Mouse (Mus musculus): ENCODE measurements around the gene Olfr113. TPM values are rescaled to one million over a fixed set of nuclear protein-coding genes. Genes with fewer than 3 reads are reported as not detected.
"Not testable (repeated sequence)": the region's sequence is repeated elsewhere in the genome, so short reads cannot be mapped to it uniquely, and the experiment has no call there.

The Olfr113 gene
- not detected in 2 replicates for polyA plus RNA-seq (2012; rRNA removed)

DNA sequence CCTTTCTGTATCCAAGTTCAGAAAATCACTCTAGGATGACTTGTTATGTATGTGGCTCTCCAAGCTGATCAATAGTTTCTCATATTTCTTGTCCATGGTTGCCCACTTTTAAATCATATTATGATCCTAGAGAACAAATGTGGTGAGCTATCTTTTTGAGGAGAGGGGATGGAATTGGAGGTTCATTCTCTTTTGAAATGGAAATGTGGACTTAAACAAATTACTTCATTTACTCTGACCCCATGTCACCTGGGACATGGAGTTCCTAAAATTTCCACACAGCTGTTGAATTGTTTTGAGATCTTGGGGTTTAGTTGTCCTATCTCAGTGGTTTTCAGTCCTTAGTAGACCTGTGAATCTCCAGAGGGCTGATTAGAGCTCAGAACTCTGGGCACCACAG lies at the start of gene Olfr113:
Gene Olfr113 (minus strand): TSS at position 101 of the 400 bp plus-strand sequence.
- no peak for TF ChIP-seq CTCF (IDR thresholded peaks at IDR 0.05; ENCODE audit: borderline replicate concordance, insufficient read depth, low read depth, low read length)
- no peak for TF ChIP-seq POLR2A (IDR thresholded peaks at IDR 0.05; ENCODE audit: borderline replicate concordance, insufficient read depth, low read length)
- no peak within 1 kb of the TSS for H3K4me3 ChIP-seq (replicated peaks; ENCODE audit: insufficient read depth, low read depth, low read length)
- no peaks in the 10 kb centered on the region for H3K4me1 ChIP-seq (ENCODE audit: control insufficient read depth, insufficient read depth, low read length)
- no peak within 1 kb of the TSS for H3K27ac ChIP-seq (ENCODE audit: insufficient read depth, low read length)
- DNase-seq: no peak
- H3K27me3 ChIP-seq (ENCODE audit: control insufficient read depth, insufficient read depth, low read length): no peaks in the 10 kb centered on the region

DNA sequence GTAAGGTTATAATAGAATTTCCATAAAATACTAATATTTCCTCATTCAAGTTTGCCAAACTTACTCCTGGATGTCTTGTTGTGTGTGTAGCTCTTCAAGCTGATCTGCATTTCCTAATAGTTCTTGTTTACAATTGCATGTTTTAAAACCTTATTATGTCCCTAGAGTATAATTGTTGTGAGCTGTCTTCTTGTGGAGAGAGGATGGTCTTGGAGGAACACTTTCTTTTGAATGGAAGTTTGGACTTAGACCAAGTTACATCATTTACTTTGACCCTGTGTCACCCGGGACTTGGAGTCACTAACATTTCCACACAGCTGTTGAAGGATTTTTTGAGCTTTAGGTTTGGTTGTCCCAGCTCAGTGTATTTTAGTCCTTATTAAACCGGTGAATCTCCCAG lies 49.5 kb upstream of the Olfr113 start, which contains the start of the genes Olfr115 and Olfr116:
Gene Olfr115 (minus strand): TSS at position 101 of the 400 bp plus-strand sequence.
Gene Olfr116 (minus strand): TSS at position 191 of the 400 bp plus-strand sequence.
- no peak for TF ChIP-seq CTCF (IDR thresholded peaks at IDR 0.05; ENCODE audit: borderline replicate concordance, insufficient read depth, low read depth, low read length)
- TF ChIP-seq POLR2A (IDR thresholded peaks at IDR 0.05; ENCODE audit: borderline replicate concordance, insufficient read depth, low read length): no peak
- DNase-seq: no peak
- Histone ChIP-seq H3K27ac (ENCODE audit: insufficient read depth, low read length) (no peak within 1 kb of the TSS), H3K27me3 (ENCODE audit: control insufficient read depth, insufficient read depth, low read length) (no peaks in the 10 kb centered on the region), H3K4me3 (replicated peaks; ENCODE audit: insufficient read depth, low read depth, low read length) (no peak within 1 kb of the TSS), H3K4me1 (ENCODE audit: control insufficient read depth, insufficient read depth, low read length) (no peaks in the 10 kb centered on the region)
- WGBS: 61% methylated on average over 2 of the region's 2 CpGs

DNA sequence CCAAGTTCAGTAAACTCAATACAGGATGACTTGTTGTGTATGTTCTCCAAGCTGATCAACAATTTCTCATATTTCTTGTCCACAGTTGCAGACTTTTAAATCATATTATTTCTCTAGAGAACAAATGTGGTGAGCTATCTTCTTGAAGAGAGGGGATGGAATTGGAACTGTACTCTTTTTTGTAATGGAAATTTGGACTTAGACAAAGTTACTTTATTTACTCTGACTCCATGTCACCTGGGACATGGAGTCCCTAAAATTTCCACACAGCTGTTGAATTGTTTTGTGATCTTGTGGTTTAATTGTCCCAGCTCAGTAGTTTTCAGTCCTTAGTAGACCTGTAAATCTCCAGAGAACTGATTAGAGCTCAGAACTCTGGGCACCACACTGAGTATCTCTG lies 15.2 kb upstream of the Olfr113 start, which contains the start of gene Olfr114:
Gene Olfr114 (minus strand): TSS at position 101 of the 400 bp plus-strand sequence.
- no peak for DNase-seq
- no peaks in the 10 kb centered on the region for H3K4me1 ChIP-seq (ENCODE audit: control insufficient read depth, insufficient read depth, low read length)
- TF ChIP-seq POLR2A (IDR thresholded peaks at IDR 0.05; ENCODE audit: borderline replicate concordance, insufficient read depth, low read length) (no peak), CTCF (IDR thresholded peaks at IDR 0.05; ENCODE audit: borderline replicate concordance, insufficient read depth, low read depth, low read length) (no peak)
- no peaks in the 10 kb centered on the region; the same call in 1 of the 2 replicates for H3K27me3 ChIP-seq (ENCODE audit: control insufficient read depth, insufficient read depth, low read length)
- H3K4me3 ChIP-seq (replicated peaks; ENCODE audit: insufficient read depth, low read depth, low read length): no peak within 1 kb of the TSS
- H3K27ac ChIP-seq (ENCODE audit: insufficient read depth, low read length): no peak within 1 kb of the TSS

DNA sequence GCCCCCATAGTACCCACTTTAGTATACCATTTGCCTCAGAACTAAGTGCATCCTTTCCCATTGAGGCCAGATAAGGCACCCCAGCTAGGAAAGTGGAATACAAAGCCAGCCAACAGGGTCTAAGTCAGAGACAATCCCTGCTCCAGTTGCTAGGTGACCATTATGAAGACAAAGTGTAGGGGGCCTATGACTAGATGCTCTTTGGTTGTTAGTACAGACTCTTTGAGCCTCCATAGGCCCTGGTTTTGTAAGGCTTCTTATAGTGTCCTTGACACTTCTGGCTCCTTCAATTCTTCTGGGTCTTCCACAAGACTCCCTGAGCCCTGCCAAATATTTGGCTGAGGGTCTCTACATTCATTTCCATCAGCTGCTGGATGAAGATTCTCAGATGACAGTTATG lies 8.1 kb downstream of the Olfr113 start, which contains the start of gene Olfr112:
Gene Olfr112 (minus strand): TSS at position 101 of the 400 bp plus-strand sequence.
- H3K27me3 ChIP-seq (ENCODE audit: control insufficient read depth, insufficient read depth, low read length): no peaks in the 10 kb centered on the region
- TF ChIP-seq CTCF (IDR thresholded peaks at IDR 0.05; ENCODE audit: borderline replicate concordance, insufficient read depth, low read depth, low read length): no peak
- no peak for TF ChIP-seq POLR2A (IDR thresholded peaks at IDR 0.05; ENCODE audit: borderline replicate concordance, insufficient read depth, low read length)
- no peaks in the 10 kb centered on the region for H3K4me1 ChIP-seq (ENCODE audit: control insufficient read depth, insufficient read depth, low read length)
- no peak for DNase-seq
- no peak within 1 kb of the TSS for H3K4me3 ChIP-seq (replicated peaks; ENCODE audit: insufficient read depth, low read depth, low read length)
- H3K27ac ChIP-seq (ENCODE audit: insufficient read depth, low read length): no peak within 1 kb of the TSS

DNA sequence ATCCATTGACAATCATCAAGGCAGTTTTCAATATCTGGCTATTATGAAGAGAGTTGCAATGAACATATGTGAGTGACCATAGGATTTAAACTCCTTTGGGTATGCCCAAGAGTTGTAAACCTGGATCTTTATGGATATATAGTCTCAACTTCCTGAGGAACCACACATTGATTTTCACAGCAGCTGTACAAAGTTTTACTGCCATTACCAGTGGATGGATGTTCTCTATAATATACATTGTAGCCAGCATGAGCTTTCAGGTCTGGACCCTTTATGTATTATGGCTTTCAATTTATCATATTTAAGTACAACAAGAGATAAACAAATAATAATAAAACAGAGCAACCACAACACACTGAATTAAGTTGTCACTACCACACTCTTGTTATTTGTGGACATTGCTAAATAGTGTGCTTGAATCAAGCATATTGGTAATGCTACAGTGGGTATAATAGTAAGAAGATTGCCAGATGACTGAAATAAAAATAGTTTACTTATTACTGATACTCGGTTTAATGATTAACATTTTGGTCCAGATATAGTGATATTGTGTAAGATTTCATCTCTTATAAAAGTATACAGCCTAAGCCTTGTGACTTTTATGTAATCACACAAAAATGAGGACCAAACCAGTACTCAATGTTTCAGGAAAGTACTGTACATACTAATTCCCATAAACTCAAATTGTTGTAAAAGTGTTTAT lies 18.4 kb downstream of the Olfr113 start:
- Histone ChIP-seq H3K4me1 (ENCODE audit: control insufficient read depth, insufficient read depth, low read length) (no peaks in the 10 kb centered on the region), H3K4me3 (replicated peaks; ENCODE audit: insufficient read depth, low read depth, low read length) (no peak overlapping the region), H3K27me3 (ENCODE audit: control insufficient read depth, insufficient read depth, low read length) (no peaks in the 10 kb centered on the region), H3K27ac (ENCODE audit: insufficient read depth, low read length) (no peak overlapping the region)
- no peak for DNase-seq
- WGBS: 35% methylated on average over 1 of the region's 1 CpGs
- no peak for TF ChIP-seq CTCF (IDR thresholded peaks at IDR 0.05; ENCODE audit: borderline replicate concordance, insufficient read depth, low read depth, low read length)
- no peak for TF ChIP-seq POLR2A (IDR thresholded peaks at IDR 0.05; ENCODE audit: borderline replicate concordance, insufficient read depth, low read length)

DNA sequence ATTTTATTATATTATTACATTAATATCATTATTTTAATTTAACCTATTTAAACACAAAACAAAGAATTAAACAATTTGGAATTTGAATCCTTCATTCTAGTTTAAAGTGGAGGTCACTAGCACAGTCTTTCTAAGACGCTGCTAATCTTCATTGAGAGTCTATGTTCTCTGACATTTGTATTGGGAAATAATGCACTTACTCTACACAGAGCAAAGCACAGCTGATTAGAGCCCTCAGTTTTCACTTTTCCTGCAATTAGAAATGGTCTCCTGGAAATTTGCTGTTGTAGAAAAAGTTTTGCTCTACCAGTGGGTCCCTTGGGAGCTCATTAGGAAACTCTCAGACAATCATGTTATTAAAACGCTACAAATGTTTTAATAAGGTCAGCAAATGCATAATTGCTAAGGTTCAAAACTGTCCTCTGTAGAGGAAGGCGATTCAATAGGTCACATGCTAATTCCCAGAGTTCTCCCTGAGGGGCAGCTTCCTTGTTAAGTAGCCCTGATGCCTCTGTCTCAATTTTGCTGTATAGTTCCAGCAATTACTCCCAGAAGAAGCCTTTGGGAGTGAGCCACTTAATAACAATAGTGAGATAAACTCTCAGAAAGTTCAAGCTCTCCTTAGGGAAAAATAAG lies 33.5 kb downstream of the Olfr113 start:
- H3K27ac ChIP-seq (ENCODE audit: insufficient read depth, low read length): no peak overlapping the region
- 59% methylated on average over 3 of the region's 3 CpGs for WGBS
- TF ChIP-seq POLR2A (IDR thresholded peaks at IDR 0.05; ENCODE audit: borderline replicate concordance, insufficient read depth, low read length) (no peak), CTCF (IDR thresholded peaks at IDR 0.05; ENCODE audit: borderline replicate concordance, insufficient read depth, low read depth, low read length) (no peak)
- H3K4me1 ChIP-seq (ENCODE audit: control insufficient read depth, insufficient read depth, low read length): no peaks in the 10 kb centered on the region
- no peaks in the 10 kb centered on the region for H3K27me3 ChIP-seq (ENCODE audit: control insufficient read depth, insufficient read depth, low read length)
- DNase-seq: no peak
- no peak overlapping the region for H3K4me3 ChIP-seq (replicated peaks; ENCODE audit: insufficient read depth, low read depth, low read length)

DNA sequence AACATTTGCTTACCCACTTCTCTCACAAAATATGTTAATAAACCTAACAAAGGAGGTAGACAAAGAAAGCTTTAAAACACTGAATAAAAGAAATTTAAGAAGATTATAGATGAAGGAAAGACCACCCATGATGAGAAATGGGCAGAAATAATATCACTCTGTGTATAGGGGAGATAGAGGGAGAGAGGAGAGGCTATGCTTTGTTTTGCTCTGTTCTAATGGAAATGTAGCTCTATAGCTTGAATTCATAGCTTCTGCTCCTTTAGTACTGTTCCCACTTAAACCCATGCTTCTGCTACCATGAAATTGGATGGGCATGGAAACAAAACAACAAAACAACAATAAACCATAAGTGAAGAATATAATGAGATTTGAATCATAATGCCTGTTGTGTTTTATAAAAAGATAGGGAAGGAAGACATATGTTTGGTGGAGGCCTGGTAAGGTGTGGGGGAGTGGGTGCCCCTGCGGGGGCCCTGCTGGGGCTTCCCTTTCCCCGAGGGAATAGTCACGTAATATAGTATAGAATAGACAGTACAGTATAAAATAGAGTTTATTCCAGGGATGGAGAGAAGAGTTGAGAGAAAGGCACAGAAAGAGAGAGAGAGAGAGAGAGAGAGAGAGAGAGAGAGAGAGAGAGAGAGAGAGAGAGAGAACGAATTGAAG lies 35.9 kb downstream of the Olfr113 start:
- no peak for TF ChIP-seq POLR2A (IDR thresholded peaks at IDR 0.05; ENCODE audit: borderline replicate concordance, insufficient read depth, low read length)
- no peak for TF ChIP-seq CTCF (IDR thresholded peaks at IDR 0.05; ENCODE audit: borderline replicate concordance, insufficient read depth, low read depth, low read length)
- DNase-seq: no peak
- Histone ChIP-seq H3K27me3 (ENCODE audit: control insufficient read depth, insufficient read depth, low read length) (no peaks in the 10 kb centered on the region), H3K4me1 (ENCODE audit: control insufficient read depth, insufficient read depth, low read length) (no peaks in the 10 kb centered on the region), H3K27ac (ENCODE audit: insufficient read depth, low read length) (no peak overlapping the region), H3K4me3 (replicated peaks; ENCODE audit: insufficient read depth, low read depth, low read length) (no peak overlapping the region)
- 60% methylated on average over 4 of the region's 4 CpGs for WGBS

DNA sequence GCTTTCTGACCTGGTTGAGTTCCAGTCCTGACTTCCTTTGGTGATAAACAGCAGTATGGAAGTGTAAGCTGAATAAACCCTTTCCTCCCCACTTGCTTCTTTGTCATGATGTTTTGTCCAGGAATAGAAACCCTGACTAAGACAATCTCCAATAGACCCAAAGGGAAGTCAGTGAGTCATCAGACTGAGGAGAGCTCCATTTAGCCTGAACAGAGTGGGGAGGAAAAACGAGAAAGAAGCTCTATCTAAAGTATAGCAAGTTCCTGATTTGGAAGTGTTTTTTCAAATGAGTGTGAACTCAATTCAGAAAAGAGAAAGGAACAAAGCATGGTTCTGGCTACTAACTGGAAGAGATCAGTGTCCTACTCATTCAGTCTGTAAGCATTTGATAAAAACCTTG lies 39.0 kb downstream of the Olfr113 start:
- not testable (repeated sequence) for H3K27me3 ChIP-seq (ENCODE audit: control insufficient read depth, insufficient read depth, low read length); H3K27ac ChIP-seq (ENCODE audit: insufficient read depth, low read length); DNase-seq; H3K4me1 ChIP-seq (ENCODE audit: control insufficient read depth, insufficient read depth, low read length); H3K4me3 ChIP-seq (replicated peaks; ENCODE audit: insufficient read depth, low read depth, low read length)
- 40% methylated on average over 1 of the region's 1 CpGs for WGBS

Data from cerebellum, adult 2 months (tissue).